15 mouse cellular contexts compared by ENCODE assay signal in genomic region chr16:38000178-38000577, GRCm38 (mm10).
DNase-seq lines count a peak whose midpoint lies in the region; ATAC-seq lines count a peak whose summit lies in the region.
"Had no signal": no experiment of that assay in that cellular context is flagged by ENCODE, and none has a peak within 500 bp of the region (broad histone marks: within the 10 kb centered on the region; RNA-seq: fewer than 3 reads in every experiment).

No protein-coding gene starts in this region.

- intact Hi-C loops in heart, postnatal 36 days (cut with DNase I): no loop called here

- no peaks in the 10 kb centered on the region for H3K36me3 ChIP-seq in heart, embryonic 10.5 days
- no peaks in the 10 kb centered on the region for H3K36me3 ChIP-seq in embryonic facial prominence, embryonic 10.5 days (replicated peaks)
- H3K36me3 ChIP-seq in hindbrain, embryonic 12.5 days: no peaks in the 10 kb centered on the region
- H3K36me3 ChIP-seq in midbrain, embryonic 15.5 days (replicated peaks): no peaks in the 10 kb centered on the region
- H3K36me3 ChIP-seq: heart, embryonic 12.5 days had no signal

- H3K4me2 ChIP-seq in hindbrain, embryonic 12.5 days (replicated peaks): no peak overlapping the region
- no peak overlapping the region for H3K4me2 ChIP-seq in midbrain, embryonic 15.5 days
- H3K4me2 ChIP-seq: heart, embryonic 12.5 days had no signal

- H3K4me1 ChIP-seq in heart, embryonic 10.5 days: peaks cover 7% of the 10 kb centered on the region
- H3K4me1 ChIP-seq in embryonic facial prominence, embryonic 10.5 days: peaks cover 8% of the 10 kb centered on the region
- peaks cover 7% of the 10 kb centered on the region for H3K4me1 ChIP-seq in hindbrain, embryonic 12.5 days
- H3K4me1 ChIP-seq in midbrain, embryonic 15.5 days: 0 out of 2 replicates have a peak, but pooled peaks cover 4% of the 10 kb centered on the region

- no peak overlapping the region for H3K4me3 ChIP-seq in heart, embryonic 10.5 days
- no peak overlapping the region for H3K4me3 ChIP-seq in embryonic facial prominence, embryonic 10.5 days
- H3K4me3 ChIP-seq in hindbrain, embryonic 12.5 days: no peak overlapping the region
- no peak overlapping the region for H3K4me3 ChIP-seq in midbrain, embryonic 15.5 days
- H3K4me3 ChIP-seq: heart, embryonic 12.5 days had no signal

- no peaks in the 10 kb centered on the region for H3K9me3 ChIP-seq in heart, embryonic 10.5 days
- no peaks in the 10 kb centered on the region for H3K9me3 ChIP-seq in embryonic facial prominence, embryonic 10.5 days
- no peaks in the 10 kb centered on the region for H3K9me3 ChIP-seq in hindbrain, embryonic 12.5 days (replicated peaks)
- H3K9me3 ChIP-seq in midbrain, embryonic 15.5 days: no peaks in the 10 kb centered on the region
- H3K9me3 ChIP-seq: heart, embryonic 12.5 days had no signal

- H3K27me3 ChIP-seq in heart, embryonic 10.5 days (ENCODE audit: insufficient read depth, poor library complexity, severe bottlenecking): no peaks in the 10 kb centered on the region
- H3K27me3 ChIP-seq in embryonic facial prominence, embryonic 10.5 days (replicated peaks; ENCODE audit: low read depth, poor library complexity, severe bottlenecking): 0 out of 2 replicates have a peak, but pooled peaks cover 3% of the 10 kb centered on the region
- H3K27me3 ChIP-seq in hindbrain, embryonic 12.5 days: no peaks in the 10 kb centered on the region
- H3K27me3 ChIP-seq in midbrain, embryonic 15.5 days (replicated peaks): no peaks in the 10 kb centered on the region
- H3K27me3 ChIP-seq: heart, embryonic 12.5 days had no signal

- H3K9ac ChIP-seq in hindbrain, embryonic 12.5 days: no peak overlapping the region
- H3K9ac ChIP-seq in midbrain, embryonic 15.5 days: no peak overlapping the region
- H3K9ac ChIP-seq: heart, embryonic 12.5 days had no signal

- ATAC-seq in hindbrain, embryonic 12.5 days (ENCODE audit: low FRiP score): peak; percentile 90
- ATAC-seq in midbrain, embryonic 15.5 days (replicated peaks): peak; percentile 78
- no peak for ATAC-seq in activated CD4-positive, CD25-positive, alpha-beta regulatory T cell, adult 4 months

- peak; percentile 52 for DNase-seq in heart, embryonic 10.5 days (ENCODE audit: low spot score)
- DNase-seq in heart, postnatal 36 days: no peak
- no peak for DNase-seq in embryonic facial prominence, embryonic 10.5 days (ENCODE audit: low spot score)
- no peak for DNase-seq in kidney, postnatal 14 days
- no peak for DNase-seq in frontal cortex, postnatal 10 days (ENCODE audit: low spot score in 2 of 2)
- DNase-seq: adrenal gland, adult 8-10 months; cerebellum, adult 9-10 months; left cerebral cortex, postnatal 4 days; lung, postnatal 4 days; thymus, postnatal 36 days had no signal

- WGBS in heart, embryonic 10.5 days: 78% methylated on average over 7 of the region's 7 CpGs
- WGBS in embryonic facial prominence, embryonic 10.5 days: 51% methylated on average over 7 of the region's 7 CpGs
- 26% methylated on average over 7 of the region's 7 CpGs for WGBS in hindbrain, embryonic 12.5 days
- 11% methylated on average over 7 of the region's 7 CpGs for WGBS in midbrain, embryonic 15.5 days

- no peak overlapping the region for H3K27ac ChIP-seq in heart, embryonic 10.5 days
- peak overlapping the region; percentile 19 for H3K27ac ChIP-seq in embryonic facial prominence, embryonic 10.5 days (replicated peaks)
- peak overlapping the region; percentile 87 for H3K27ac ChIP-seq in hindbrain, embryonic 12.5 days
- H3K27ac ChIP-seq in midbrain, embryonic 15.5 days: peak overlapping the region; percentile 72
- H3K27ac ChIP-seq: kidney, postnatal 0 days had no signal
